Mouse (Mus musculus): ENCODE results near the gene Kcnk4. TPM values are rescaled to one million over a fixed set of nuclear protein-coding genes. Genes with fewer than 3 reads are reported as not detected.

The Kcnk4 gene
- polyA plus RNA-seq, 1 experiment from 2014 or later = not detected

DNA sequence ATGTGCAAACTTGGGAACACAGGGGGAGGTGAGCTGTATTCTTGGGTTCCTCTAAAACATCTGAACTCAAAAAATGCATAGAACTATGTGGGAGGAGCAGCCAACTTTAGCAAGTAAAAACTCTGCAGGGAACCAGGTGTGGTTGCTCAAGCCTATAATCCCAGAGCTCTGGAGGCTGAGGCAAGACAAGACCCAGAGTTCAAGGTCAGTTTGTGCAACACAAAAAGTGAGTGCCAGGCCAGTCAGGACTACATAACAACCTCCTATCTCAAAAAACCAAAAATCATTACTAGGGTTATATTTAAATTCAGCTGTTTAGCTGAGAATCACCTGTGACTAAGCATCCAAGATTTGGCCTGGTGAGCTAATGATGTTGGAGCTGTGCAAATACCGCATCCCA lies 2.3 kb downstream of the Kcnk4 start:
- Histone ChIP-seq H3K4me3 (replicated peaks) (no peak overlapping the region), H3K27ac (no peak overlapping the region), H3K36me3 (no peaks in the 10 kb centered on the region), H3K4me2 (no peak overlapping the region), H3K9ac (no peak overlapping the region), H3K4me1 (replicated peaks) (peaks cover 9% of the 10 kb centered on the region), H3K27me3 (peaks cover 91% of the 10 kb centered on the region), H3K9me3 (replicated peaks) (no peaks in the 10 kb centered on the region)
- no peak for ATAC-seq (ENCODE audit: low read depth)
- 37% methylated on average over 1 of the region's 1 CpGs for WGBS (ENCODE audit: insufficient replicate concordance)
- DNase-seq = no peak

DNA sequence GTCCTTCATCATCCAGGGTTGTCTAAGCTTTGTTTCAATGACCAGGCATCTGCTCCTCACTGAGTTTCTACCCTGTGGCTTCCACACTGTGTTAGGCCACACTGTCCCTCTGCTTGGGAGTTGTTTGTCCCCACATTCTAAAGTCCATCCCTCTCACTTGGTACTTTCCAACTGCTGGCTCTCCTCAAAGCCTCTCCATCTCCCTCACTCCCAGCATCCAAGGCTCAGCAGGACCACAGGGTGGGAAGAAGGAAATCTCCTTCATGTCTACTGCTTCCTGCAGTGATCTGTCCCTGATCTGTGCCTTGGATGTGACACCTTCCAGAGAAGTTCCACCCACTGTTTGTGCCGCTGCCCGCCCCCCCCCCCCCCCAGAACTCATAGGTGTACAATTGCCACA lies 3.3 kb downstream of the Kcnk4 start:
- no peak for ATAC-seq (ENCODE audit: low read depth)
- Histone ChIP-seq H3K9ac (no peak overlapping the region), H3K4me3 (replicated peaks) (no peak overlapping the region), H3K27ac (no peak overlapping the region), H3K4me1 (replicated peaks) (peaks cover 19% of the 10 kb centered on the region), H3K4me2 (no peak overlapping the region), H3K9me3 (replicated peaks) (no peaks in the 10 kb centered on the region), H3K36me3 (no peaks in the 10 kb centered on the region), H3K27me3 (peaks cover 97% of the 10 kb centered on the region)
- no peak for DNase-seq
- 0% methylated on average over 2 of the region's 2 CpGs for WGBS (ENCODE audit: insufficient replicate concordance)

DNA sequence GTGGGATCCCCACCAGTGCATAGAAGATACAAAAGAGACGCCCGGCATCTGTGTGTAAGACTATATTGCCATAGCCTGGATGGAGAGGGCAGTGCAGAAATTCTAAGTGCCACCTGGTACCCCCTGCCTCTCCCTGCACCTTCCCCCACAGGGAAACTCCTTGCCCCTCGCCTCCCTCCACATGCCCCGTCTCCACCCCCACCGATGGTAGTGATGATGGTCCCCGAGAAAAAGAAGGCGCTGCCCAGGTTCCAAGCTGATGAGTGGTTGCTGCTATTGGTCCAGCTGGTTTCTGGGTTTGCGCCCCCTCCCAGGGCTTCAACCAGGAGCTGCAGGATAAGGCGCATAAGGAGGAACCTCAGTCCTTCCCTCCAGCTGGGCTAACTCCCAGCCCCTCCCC lies 6.2 kb downstream of the Kcnk4 start:
- WGBS (ENCODE audit: insufficient replicate concordance) = 15% methylated on average over 9 of the region's 9 CpGs
- DNase-seq (no peak), ATAC-seq (ENCODE audit: low read depth) (no peak)
- Histone ChIP-seq H3K36me3 (no peaks in the 10 kb centered on the region), H3K4me1 (replicated peaks) (peaks cover 30% of the 10 kb centered on the region), H3K27ac (no peak overlapping the region), H3K4me2 (no peak overlapping the region), H3K27me3 (peaks cover 95% of the 10 kb centered on the region), H3K9ac (no peak overlapping the region), H3K9me3 (replicated peaks) (no peaks in the 10 kb centered on the region), H3K4me3 (replicated peaks) (no peak overlapping the region)

DNA sequence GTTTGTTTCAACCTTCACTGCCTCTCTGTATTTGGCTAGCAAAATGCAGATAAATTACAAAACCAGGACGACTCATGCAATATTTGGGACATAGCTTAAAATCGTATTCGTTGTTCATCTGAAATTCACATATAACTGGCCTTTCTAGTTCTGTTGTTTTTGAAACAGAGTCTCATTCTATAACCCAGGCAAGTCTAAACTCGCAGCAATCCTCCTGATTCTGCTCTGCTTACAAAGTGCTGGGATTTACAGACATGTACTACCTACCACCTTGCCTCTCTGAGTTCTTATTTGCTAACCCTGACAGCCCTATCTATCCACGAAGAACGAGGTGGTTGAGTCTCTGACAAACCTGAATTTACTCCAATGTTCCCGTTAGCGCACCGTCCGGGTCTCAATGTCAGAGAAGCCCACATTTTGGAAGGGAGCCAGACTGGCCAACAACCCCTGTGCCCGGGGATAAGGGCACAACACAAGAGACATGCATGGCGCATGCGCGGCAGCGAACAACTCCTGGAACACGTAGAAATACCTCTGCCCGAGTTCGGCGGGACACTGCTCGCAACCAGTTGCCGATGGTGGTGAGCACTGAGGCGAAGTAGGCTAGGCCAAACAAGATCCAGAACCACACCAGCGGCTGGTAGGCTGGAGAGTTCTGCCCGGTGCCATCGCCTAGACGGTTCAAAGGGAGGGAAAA lies 7.6 kb downstream of the Kcnk4 start:
- 20% methylated on average over 26 of the region's 26 CpGs for WGBS (ENCODE audit: insufficient replicate concordance)
- Histone ChIP-seq H3K27me3 (peaks cover 81% of the 10 kb centered on the region), H3K4me1 (replicated peaks) (peaks cover 40% of the 10 kb centered on the region), H3K27ac (no peak overlapping the region), H3K36me3 (no peaks in the 10 kb centered on the region), H3K4me2 (peak overlapping the region; percentile 38), H3K9me3 (replicated peaks) (no peaks in the 10 kb centered on the region), H3K9ac (peak overlapping the region; percentile 4; the same call in 1 of the 2 replicates), H3K4me3 (replicated peaks) (peak overlapping the region; percentile 27)
- ATAC-seq (ENCODE audit: low read depth) = no peak
- no peak for DNase-seq

DNA sequence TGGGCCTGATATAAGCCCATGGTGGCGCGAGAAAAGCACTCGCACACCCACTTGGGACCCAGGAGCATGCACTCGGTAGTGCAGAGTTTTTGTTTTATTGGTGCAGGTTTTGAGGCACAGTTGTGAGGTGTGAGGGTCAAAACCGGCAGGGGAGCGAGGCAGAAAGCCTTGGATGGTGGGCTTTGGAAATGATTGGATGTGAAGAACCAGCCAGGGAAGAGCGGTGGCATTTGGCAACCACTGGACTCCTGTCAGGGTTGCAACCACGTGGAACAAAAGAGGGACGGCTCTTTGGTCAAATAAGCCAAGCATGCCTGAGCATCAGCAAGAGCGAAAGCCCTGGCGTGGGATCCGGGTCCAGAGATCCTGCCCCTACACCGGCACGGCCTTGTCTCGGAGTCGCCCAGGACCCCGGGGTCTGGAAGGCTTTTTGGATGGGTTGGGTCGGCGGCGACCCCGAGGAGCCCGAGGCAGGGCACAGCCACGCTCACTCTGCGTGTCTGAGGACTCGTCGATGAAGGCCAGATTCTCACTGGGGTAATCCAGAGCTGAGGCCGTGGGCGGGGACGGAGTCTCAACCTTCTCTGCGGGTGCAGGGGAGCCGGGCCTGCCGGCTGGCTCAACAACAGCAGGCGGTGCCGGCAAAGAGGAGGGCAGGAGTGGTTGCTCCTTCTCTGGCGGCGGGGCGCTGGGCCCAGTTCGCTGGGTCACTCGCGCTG lies 8.5 kb downstream of the Kcnk4 start:
- H3K27ac ChIP-seq = no peak overlapping the region
- H3K36me3 ChIP-seq = no peaks in the 10 kb centered on the region
- ATAC-seq (ENCODE audit: low read depth) = no peak
- H3K4me2 ChIP-seq = peak overlapping the region; percentile 42; the same call in 1 of the 2 replicates
- peak overlapping the region; percentile 10; the same call in 1 of the 2 replicates for H3K4me3 ChIP-seq (replicated peaks)
- peaks cover 47% of the 10 kb centered on the region for H3K4me1 ChIP-seq (replicated peaks)
- no peak for DNase-seq
- peaks cover 72% of the 10 kb centered on the region for H3K27me3 ChIP-seq
- no peaks in the 10 kb centered on the region for H3K9me3 ChIP-seq (replicated peaks)
- H3K9ac ChIP-seq = no peak overlapping the region
- WGBS (ENCODE audit: insufficient replicate concordance) = 18% methylated on average over 40 of the region's 40 CpGs

DNA sequence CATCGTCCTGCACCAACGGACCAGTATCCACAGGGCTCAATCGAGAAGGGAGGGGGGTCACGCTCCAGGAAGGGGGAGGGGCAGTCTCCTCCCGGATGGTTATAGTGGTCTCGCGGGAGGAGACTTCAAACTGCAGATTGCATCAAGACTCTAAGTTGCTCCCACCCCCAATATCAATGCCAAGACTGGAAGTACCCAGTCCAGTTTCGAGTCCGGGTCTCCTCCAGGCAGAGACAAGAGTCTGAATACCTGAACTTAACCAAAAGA lies 9.1 kb downstream of the Kcnk4 start, which contains the start of gene Catsperz:
Gene Catsperz (minus strand): TSS at position 74 of the 267 bp plus-strand sequence.
- DNase-seq = no peak
- ATAC-seq (ENCODE audit: low read depth) = no peak
- peaks cover 53% of the 10 kb centered on the region for H3K4me1 ChIP-seq (replicated peaks)
- no peak within 1 kb of the TSS for H3K27ac ChIP-seq
- H3K27me3 ChIP-seq = peaks cover 67% of the 10 kb centered on the region
- no peak within 1 kb of the TSS; the same call in 1 of the 2 replicates for H3K9ac ChIP-seq
- peak within 1 kb of the TSS; percentile 32 for H3K4me3 ChIP-seq (replicated peaks)
- no peaks in the 10 kb centered on the region for H3K36me3 ChIP-seq
- 4% methylated on average over 9 of the region's 9 CpGs for WGBS (ENCODE audit: insufficient replicate concordance)
- peak within 1 kb of the TSS; percentile 42 for H3K4me2 ChIP-seq
- no peaks in the 10 kb centered on the region for H3K9me3 ChIP-seq (replicated peaks)

DNA sequence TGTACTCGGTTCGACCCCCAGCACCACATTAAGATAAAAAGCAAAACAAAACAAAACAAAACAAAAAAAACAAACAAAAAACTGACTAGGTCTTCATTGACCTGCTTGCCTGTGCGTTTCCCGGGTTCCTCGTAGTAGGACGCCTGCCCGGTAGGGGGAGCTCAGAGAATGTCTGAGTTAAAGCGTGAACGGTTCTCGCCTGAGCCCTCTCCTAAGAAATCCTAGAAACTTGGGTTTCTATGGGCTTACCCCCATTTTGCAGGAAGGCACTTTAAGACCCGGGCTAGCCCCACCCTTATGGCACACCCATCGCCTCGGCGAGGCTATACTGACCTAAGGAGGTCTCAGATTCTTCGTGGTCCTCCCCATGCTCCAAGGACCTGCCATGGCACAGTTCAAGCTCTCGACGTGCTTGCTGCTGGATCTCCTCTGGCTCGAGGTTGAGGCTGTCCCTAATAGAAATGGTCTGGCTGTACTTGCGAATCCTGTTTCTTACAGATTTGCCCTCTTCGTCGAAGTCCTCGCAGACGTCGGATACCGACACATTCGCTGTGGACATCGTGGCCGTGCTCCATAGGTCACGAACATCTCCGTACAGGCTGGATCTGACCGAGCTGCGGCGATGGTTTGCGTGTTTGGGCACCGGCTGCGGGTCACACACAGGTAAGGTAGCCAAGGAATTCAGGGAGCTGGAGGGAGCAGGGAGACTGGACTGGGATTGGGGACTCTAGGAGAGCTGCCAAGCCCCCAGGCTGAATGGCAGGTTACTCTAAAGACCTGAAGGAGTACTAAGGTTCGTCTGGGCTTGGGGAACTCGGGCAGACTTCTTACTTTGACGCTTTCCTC lies 9.6 kb downstream of the Kcnk4 start:
- peaks cover 58% of the 10 kb centered on the region for H3K4me1 ChIP-seq (replicated peaks)
- no peaks in the 10 kb centered on the region for H3K9me3 ChIP-seq (replicated peaks)
- no peak overlapping the region for H3K27ac ChIP-seq
- H3K9ac ChIP-seq = no peak overlapping the region; the same call in 1 of the 2 replicates
- peaks cover 62% of the 10 kb centered on the region for H3K27me3 ChIP-seq
- DNase-seq = peak; percentile 68
- 6% methylated on average over 39 of the region's 39 CpGs for WGBS (ENCODE audit: insufficient replicate concordance)
- peak overlapping the region; percentile 32 for H3K4me3 ChIP-seq (replicated peaks)
- H3K4me2 ChIP-seq = peak overlapping the region; percentile 42
- no peak for ATAC-seq (ENCODE audit: low read depth)
- H3K36me3 ChIP-seq = no peaks in the 10 kb centered on the region

DNA sequence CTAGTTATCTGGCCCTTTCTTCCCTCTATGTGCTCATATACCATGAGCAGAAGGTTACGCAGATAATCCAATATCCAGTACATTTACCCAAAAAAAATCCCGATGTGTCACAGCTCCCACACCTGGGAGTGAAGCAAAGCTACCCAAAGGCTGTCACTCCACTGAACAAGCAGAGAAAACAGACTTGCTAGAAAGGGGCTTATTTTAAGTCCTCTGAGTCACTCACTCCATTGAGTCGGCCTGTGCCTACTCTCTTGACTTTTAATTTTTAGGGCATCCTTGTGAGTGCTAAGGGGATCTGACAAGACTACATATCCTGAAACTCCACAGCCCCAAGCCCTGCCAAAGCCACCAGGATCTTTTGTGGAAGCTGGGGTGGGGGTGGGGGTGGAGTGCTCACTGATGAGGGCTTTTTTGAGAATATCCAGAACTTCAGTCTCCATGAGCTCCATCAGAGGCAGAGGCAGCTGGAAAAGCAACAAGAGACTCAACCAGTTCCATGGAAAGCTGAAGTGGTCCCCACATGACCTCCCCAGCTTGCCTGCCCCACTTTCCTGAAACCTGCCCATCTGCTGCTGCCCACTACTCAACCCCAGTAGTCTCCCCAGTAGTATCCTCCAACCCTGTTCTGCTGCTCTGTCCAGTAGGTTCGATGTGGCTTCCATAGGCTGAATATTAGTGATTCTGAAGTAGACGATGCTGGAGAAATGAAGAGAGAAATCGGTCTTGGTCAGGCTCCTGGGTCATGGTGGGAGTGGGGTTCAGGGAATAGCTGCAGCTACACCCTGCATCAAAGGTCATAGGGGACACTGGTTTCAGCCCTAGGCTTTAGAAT lies 11.2 kb downstream of the Kcnk4 start:
- H3K4me2 ChIP-seq = peak overlapping the region; percentile 100
- H3K9ac ChIP-seq = peak overlapping the region; percentile 67
- H3K27me3 ChIP-seq = peaks cover 49% of the 10 kb centered on the region
- H3K4me1 ChIP-seq (replicated peaks) = peaks cover 73% of the 10 kb centered on the region
- H3K9me3 ChIP-seq (replicated peaks) = no peaks in the 10 kb centered on the region
- peaks cover 3% of the 10 kb centered on the region; the same call in 1 of the 2 replicates for H3K36me3 ChIP-seq
- H3K27ac ChIP-seq = 0 out of 2 replicates have a peak overlapping the region, but pooled peaks have one; percentile 48
- WGBS (ENCODE audit: insufficient replicate concordance) = 54% methylated on average over 6 of the region's 6 CpGs
- no peak for DNase-seq
- peak overlapping the region; percentile 85 for H3K4me3 ChIP-seq (replicated peaks)
- ATAC-seq (ENCODE audit: low read depth) = no peak

DNA sequence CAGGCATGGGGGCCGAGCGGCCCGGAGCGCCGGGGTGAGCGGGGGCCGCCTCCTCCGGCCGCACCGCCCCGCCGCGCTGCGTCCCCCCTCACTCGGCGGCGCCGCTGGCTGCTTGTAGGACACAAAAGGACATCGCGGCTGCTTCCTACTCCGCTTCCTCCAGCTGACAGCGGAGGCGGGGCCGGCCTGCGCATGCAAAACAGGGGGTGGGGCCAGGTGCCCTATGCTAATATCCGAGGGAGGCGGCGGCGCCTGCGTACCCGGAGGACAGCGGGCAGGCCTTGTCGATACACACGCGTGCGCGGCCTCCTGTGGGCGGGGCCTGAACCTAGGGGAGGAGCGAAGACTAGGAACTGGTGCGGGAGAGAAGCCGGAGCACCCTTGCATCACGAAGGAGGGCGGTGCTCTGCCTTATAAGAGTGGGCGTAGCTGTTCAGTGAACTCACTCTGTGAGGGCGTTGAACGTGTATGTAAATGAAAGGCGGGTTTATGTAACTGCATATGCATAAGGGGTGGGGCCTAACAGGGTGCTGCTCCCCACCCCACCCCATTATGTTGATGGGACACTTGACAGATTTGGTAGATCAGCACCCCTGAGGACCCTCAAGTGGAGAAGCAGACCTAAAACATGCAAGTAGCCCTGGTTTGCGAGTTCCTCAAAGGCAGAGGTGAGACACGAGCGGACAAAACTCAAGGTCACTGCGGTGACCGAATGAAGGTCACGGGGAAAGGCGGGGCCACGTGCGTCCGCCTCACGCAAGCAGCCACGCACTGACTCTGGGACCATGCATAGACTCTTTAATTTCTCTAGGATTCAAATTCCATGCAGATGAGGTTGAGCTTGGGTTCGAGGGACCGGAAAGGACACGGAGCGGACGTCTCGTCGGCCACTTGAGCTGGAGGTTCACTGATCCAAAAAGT lies 12.4 kb downstream of the Kcnk4 start, which contains the start of gene Esrra:
Gene Esrra (minus strand): TSS at position 167 of the 921 bp plus-strand sequence.
- DNase-seq = peak; percentile 100
- H3K36me3 ChIP-seq = peaks cover 5% of the 10 kb centered on the region; the same call in 1 of the 2 replicates
- peak within 1 kb of the TSS; percentile 100 for H3K4me2 ChIP-seq
- peak within 1 kb of the TSS; percentile 85 for H3K4me3 ChIP-seq (replicated peaks)
- peak within 1 kb of the TSS; percentile 87 for H3K27ac ChIP-seq
- H3K27me3 ChIP-seq = peaks cover 37% of the 10 kb centered on the region
- H3K9me3 ChIP-seq (replicated peaks) = no peaks in the 10 kb centered on the region
- H3K4me1 ChIP-seq (replicated peaks) = peaks cover 78% of the 10 kb centered on the region
- WGBS (ENCODE audit: insufficient replicate concordance) = 1% methylated on average over 65 of the region's 66 CpGs
- ATAC-seq (ENCODE audit: low read depth) = peak; percentile 94
- peak within 1 kb of the TSS; percentile 86 for H3K9ac ChIP-seq
